Mouse (Mus musculus): Measurements from ENCODE around the gene F12. TPM values are rescaled to one million over a fixed set of nuclear protein-coding genes. Genes with fewer than 3 reads are reported as not detected.

The F12 gene
- polyA plus RNA-seq, 2 experiments: 0.11 TPM; not detected in 1

DNA sequence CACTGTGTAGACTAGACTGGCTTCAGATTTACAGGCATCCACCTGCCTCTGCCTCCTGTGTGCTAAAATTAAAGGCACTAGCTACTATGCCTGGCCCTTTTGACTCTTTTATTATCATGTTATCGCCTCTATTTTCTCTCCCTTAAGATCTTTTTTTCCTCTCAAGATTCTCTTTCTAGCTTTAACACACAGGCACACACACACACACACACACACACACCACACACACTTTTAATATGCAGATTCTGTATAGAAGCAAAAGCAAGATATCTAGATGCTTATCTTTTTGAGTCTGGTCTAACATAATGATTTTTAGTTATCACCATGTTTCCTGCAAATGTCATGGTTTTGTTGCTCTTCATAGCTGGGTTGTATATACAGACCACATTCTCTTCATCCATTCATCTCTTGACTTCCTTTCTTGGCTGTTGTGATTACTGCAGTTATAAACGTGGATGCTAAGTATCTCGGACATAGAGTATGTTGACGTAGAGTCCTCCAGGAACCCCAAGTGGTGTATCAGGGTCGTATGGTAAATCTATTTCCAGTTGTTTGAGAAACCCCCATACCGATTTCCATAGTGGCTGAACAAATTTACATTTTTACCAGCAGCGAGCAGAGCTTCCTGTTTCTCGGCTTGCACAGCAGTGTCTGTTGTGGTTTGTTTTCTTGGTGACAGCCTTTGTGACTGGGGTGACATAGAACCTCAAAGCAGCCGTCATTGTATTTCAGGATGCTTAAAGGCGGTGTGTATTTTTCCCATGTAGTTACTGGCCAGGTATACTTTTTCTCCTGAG, 5.5 kb upstream of the F12 start:
- Histone ChIP-seq H3K4me1 (ENCODE audit: control insufficient read depth, insufficient read depth, low read length) (no peaks in the 10 kb centered on the region), H3K4me2 (replicated peaks; ENCODE audit: low read depth, low read length, severe bottlenecking) (no peak overlapping the region), H3K36me3 (ENCODE audit: control insufficient read depth, insufficient read depth, low read length) (no peaks in the 10 kb centered on the region), H3K27ac (replicated peaks; ENCODE audit: low read depth, low read length) (no peak overlapping the region), H3K27me3 (ENCODE audit: control insufficient read depth, insufficient read depth, low read length) (no peaks in the 10 kb centered on the region), H3K9me3 (ENCODE audit: control insufficient read depth, low read length) (no peaks in the 10 kb centered on the region), H3K4me3 (replicated peaks; ENCODE audit: low read length) (no peak overlapping the region), H3K9ac (ENCODE audit: low read depth, low read length, severe bottlenecking) (no peak overlapping the region)
- 77% methylated on average over 10 of the region's 10 CpGs for WGBS
- no peak for ATAC-seq (ENCODE audit: low FRiP score, low read depth)
- no peak for TF ChIP-seq POLR2A (IDR thresholded peaks at IDR 0.05; ENCODE audit: borderline replicate concordance, extremely low read depth, insufficient read depth, insufficient read length)
- DNase-seq (ENCODE audit: low spot score): no peak

DNA sequence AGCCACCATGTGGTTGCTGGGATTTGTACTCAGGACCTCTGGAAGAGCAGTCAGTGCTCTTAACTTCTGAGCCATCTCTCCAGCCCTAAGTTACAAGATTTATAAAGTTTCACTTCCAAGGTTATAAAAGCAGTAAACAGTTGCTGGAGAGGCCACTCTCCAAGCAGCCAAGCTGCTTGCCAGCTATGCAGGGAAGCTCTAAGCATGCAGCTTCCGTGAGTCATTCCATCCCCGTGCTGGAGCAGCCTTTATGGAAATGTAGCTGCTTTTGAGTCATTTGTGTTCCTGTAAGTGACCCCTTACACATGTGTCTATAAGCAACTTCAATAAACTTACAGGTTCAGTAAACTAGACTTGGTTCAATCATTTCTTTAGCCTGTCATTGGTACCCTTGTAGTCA, 4.0 kb upstream of the F12 start:
- no peak for TF ChIP-seq POLR2A (IDR thresholded peaks at IDR 0.05; ENCODE audit: borderline replicate concordance, extremely low read depth, insufficient read depth, insufficient read length)

DNA sequence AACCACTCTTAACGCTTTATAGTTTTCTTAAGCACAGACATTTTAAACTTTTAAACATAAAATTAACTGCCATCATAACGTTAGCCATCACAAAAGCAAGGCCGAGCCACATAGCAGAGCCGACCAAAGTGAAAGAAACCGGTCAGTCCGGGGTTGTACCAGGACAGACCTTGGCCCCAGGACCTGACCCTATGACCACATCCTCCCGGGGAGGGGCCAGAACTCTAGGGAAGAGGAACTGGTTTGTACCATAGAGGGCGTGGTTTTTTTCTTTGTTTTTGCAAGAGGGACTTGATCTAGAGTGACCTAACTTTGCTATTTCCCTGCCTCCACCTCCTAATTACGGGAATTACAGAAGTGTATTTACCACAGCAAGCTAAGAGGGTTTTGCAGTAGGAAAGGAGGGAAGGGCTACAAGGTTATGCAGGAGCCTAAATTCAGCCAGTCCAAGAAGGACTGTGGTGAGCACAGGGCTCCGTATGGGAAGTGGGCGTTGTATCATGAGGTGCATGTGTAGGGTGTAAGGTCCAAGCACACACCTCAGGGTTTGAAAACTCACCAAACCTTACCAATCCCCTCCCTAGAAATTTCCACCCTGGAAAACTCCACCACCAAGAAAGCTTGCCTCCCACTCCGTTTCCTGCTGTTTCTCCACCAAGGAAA, 2.8 kb upstream of the F12 start:
- TF ChIP-seq POLR2A (IDR thresholded peaks at IDR 0.05; ENCODE audit: borderline replicate concordance, extremely low read depth, insufficient read depth, insufficient read length): no peak
- Histone ChIP-seq H3K27ac (replicated peaks; ENCODE audit: low read depth, low read length) (no peak overlapping the region), H3K9me3 (ENCODE audit: control insufficient read depth, low read length) (no peaks in the 10 kb centered on the region), H3K36me3 (ENCODE audit: control insufficient read depth, insufficient read depth, low read length) (no peaks in the 10 kb centered on the region), H3K4me3 (replicated peaks; ENCODE audit: low read length) (no peak overlapping the region), H3K9ac (ENCODE audit: low read depth, low read length, severe bottlenecking) (no peak overlapping the region), H3K4me2 (replicated peaks; ENCODE audit: low read depth, low read length, severe bottlenecking) (no peak overlapping the region), H3K4me1 (ENCODE audit: control insufficient read depth, insufficient read depth, low read length) (no peaks in the 10 kb centered on the region), H3K27me3 (ENCODE audit: control insufficient read depth, insufficient read depth, low read length) (no peaks in the 10 kb centered on the region)
- 64% methylated on average over 12 of the region's 12 CpGs for WGBS
- no peak for ATAC-seq (ENCODE audit: low FRiP score, low read depth)
- no peak for DNase-seq (ENCODE audit: low spot score)

More for the DNA sequence above, 4.0 kb upstream of the F12 start:
- WGBS: 71% methylated on average over 2 of the region's 2 CpGs
- Histone ChIP-seq H3K36me3 (ENCODE audit: control insufficient read depth, insufficient read depth, low read length) (no peaks in the 10 kb centered on the region), H3K4me1 (ENCODE audit: control insufficient read depth, insufficient read depth, low read length) (no peaks in the 10 kb centered on the region), H3K9ac (ENCODE audit: low read depth, low read length, severe bottlenecking) (no peak overlapping the region), H3K4me2 (replicated peaks; ENCODE audit: low read depth, low read length, severe bottlenecking) (no peak overlapping the region), H3K27ac (replicated peaks; ENCODE audit: low read depth, low read length) (no peak overlapping the region), H3K4me3 (replicated peaks; ENCODE audit: low read length) (no peak overlapping the region), H3K27me3 (ENCODE audit: control insufficient read depth, insufficient read depth, low read length) (no peaks in the 10 kb centered on the region), H3K9me3 (ENCODE audit: control insufficient read depth, low read length) (no peaks in the 10 kb centered on the region)
- ATAC-seq (ENCODE audit: low FRiP score, low read depth) (no peak), DNase-seq (ENCODE audit: low spot score) (no peak)

DNA sequence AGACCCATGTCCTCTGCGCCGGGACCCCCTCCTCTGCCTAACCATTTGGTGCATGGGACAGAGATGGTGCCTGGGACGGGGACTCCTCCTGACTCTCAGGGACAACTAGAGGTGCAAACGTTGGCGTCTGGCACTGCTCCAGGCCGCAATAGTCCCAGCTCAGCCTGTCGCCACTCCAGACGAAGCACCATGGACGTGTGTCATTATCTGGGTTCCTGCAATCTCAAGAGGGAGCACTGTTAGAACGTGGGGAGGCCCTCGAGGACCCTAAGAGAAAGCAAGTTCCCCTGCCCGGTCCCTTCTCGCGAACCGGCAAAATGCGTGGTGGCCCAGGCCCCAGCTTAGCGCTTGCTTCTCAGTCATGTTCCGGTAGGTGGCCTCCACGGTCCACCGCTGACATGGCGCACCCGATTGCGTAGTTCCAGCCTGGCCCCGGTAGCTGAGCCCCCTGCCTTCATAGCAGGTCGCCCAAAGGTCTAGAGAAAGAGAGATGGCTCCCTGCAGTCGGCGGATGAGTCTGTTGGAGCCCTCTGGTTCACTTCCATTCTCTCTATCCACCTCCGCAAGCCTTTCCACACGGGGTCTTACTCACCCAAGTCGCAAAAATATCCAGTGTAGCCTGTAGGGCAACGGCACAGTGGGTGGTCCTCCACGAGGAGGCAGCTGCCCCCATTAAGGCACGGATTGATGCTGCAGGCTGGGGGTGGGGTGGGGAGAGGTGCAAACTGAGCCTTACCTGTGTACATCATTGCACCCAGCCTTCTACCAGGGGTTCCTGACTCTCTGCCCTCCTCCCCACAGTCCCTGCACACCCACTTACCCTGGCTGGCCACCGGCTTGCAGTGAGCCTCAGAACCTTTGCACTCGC, 5.4 kb downstream of the F12 start:
- TF ChIP-seq POLR2A (IDR thresholded peaks at IDR 0.05; ENCODE audit: borderline replicate concordance, extremely low read depth, insufficient read depth, insufficient read length): no peak
- H3K27me3 ChIP-seq (ENCODE audit: control insufficient read depth, insufficient read depth, low read length): peaks cover 34% of the 10 kb centered on the region
- H3K4me3 ChIP-seq (replicated peaks; ENCODE audit: low read length): peak overlapping the region; percentile 26
- no peak overlapping the region for H3K27ac ChIP-seq (replicated peaks; ENCODE audit: low read depth, low read length)
- H3K36me3 ChIP-seq (ENCODE audit: control insufficient read depth, insufficient read depth, low read length): no peaks in the 10 kb centered on the region
- H3K4me2 ChIP-seq (replicated peaks; ENCODE audit: low read depth, low read length, severe bottlenecking): peak overlapping the region; percentile 42
- H3K9ac ChIP-seq (ENCODE audit: low read depth, low read length, severe bottlenecking): 0 out of 2 replicates have a peak overlapping the region, but pooled peaks have one; percentile 28
- WGBS: 5% methylated on average over 33 of the region's 35 CpGs
- ATAC-seq (ENCODE audit: low FRiP score, low read depth) (peak; percentile 75), DNase-seq (ENCODE audit: low spot score) (peak; percentile 49)
- H3K4me1 ChIP-seq (ENCODE audit: control insufficient read depth, insufficient read depth, low read length): peaks cover 9% of the 10 kb centered on the region
- H3K9me3 ChIP-seq (ENCODE audit: control insufficient read depth, low read length): no peaks in the 10 kb centered on the region
